Mouse (Mus musculus): Measurements from ENCODE around the gene Sgk2. TPM values are rescaled to one million over a fixed set of nuclear protein-coding genes. Genes with fewer than 3 reads are reported as not detected.

The Sgk2 gene
- polyA plus RNA-seq, 1 experiment = 11.5 TPM

DNA sequence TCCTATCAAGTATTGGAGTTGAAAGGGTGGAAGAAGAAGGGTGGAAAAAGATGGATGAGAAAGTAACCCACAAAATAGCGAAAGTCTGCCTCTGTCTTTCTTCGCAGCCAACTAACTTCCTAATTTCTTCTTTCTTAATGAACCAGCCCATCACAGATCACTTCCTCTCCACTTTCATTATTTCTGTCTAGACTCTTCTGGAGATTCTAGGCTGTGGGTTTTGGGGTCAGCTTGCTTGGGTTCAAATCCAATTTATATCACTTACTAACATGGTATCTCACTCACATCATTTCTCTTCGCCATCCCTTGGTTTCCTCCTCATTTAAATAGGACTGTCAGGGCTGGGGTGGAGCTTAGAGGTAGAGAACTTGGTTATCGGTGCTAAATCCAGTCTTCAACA lies 1.1 kb downstream of the Sgk2 start:
- Histone ChIP-seq H3K4me3 (ENCODE audit: low read depth, low read length) (no peak overlapping the region), H3K27ac (ENCODE audit: insufficient read depth, low read depth, low read length) (no peak overlapping the region), H3K36me3 (ENCODE audit: control insufficient read depth, insufficient read depth, low read length) (no peaks in the 10 kb centered on the region), H3K4me1 (ENCODE audit: control insufficient read depth, insufficient read depth, insufficient read length, low read length) (peaks cover 35% of the 10 kb centered on the region), H3K27me3 (ENCODE audit: control insufficient read depth, insufficient read depth, low read length) (no peaks in the 10 kb centered on the region)
- 84% methylated on average over 4 of the region's 4 CpGs for WGBS
- TF ChIP-seq POLR2A (IDR thresholded peaks at IDR 0.05; ENCODE audit: low read depth, low read length) = no peak
- no peak for TF ChIP-seq CTCF (IDR thresholded peaks at IDR 0.05; ENCODE audit: extremely low read depth, insufficient read length, insufficient replicate concordance, low read depth, low read length)

DNA sequence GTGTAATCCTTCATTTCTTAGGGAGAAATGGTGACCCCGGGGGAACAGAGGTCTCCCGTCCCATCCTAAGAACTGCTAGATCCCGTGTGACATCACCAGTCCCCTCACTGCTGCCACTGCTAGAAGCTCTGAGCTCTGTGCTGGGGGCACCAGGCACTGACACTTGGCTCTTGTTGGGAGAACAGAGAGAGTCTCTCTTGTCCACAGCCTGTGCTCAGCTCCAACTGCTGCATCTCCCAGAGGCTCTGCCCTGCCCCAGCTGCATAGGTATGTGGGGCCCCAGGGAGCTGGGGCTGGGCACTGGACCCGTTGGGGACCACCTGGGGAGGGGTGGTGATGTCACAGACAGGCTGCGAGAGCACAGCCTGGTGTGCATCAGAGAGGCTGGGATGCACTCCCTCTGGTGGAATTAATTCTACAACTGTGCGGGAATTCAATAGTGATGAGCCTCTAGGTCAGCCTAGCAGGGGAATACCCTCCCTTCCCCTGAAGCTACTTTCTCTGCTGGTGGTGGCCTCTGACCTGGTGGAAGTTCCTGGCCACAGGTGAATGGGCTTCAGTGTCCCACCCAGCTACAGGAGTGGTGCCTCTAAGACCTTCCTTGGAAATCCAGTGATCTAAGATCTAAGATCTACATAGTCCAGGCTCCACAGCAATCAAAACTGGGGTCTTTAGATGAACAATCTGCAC lies 4.4 kb downstream of the Sgk2 start:
- peaks cover 23% of the 10 kb centered on the region for H3K4me1 ChIP-seq (ENCODE audit: control insufficient read depth, insufficient read depth, insufficient read length, low read length)
- no peaks in the 10 kb centered on the region for H3K27me3 ChIP-seq (ENCODE audit: control insufficient read depth, insufficient read depth, low read length)
- TF ChIP-seq CTCF (IDR thresholded peaks at IDR 0.05; ENCODE audit: extremely low read depth, insufficient read length, insufficient replicate concordance, low read depth, low read length) (no peak), POLR2A (IDR thresholded peaks at IDR 0.05; ENCODE audit: low read depth, low read length) (no peak)
- WGBS = 47% methylated on average over 6 of the region's 6 CpGs
- no peaks in the 10 kb centered on the region for H3K36me3 ChIP-seq (ENCODE audit: control insufficient read depth, insufficient read depth, low read length)
- H3K4me3 ChIP-seq (ENCODE audit: low read depth, low read length) = no peak overlapping the region
- H3K27ac ChIP-seq (ENCODE audit: insufficient read depth, low read depth, low read length) = peak overlapping the region; percentile 67

DNA sequence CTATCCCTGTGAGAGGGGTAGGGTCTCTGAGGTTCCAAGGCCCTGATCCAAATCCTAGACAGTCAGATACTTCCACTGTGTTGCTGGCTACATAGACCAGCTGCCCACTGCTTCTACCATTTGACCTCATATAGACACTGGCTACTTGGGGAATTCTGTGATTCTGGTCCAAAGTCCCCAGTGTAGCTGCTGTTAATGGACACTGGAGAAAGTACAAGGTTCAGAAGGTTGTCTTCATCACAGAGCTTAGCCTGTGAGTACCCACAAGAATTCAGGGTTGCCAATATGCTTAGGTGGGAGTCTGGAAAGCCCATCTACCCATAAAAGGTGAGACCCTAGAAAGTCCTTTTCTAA lies 4.9 kb downstream of the Sgk2 start:
- TF ChIP-seq POLR2A (IDR thresholded peaks at IDR 0.05; ENCODE audit: low read depth, low read length) (no peak), CTCF (IDR thresholded peaks at IDR 0.05; ENCODE audit: extremely low read depth, insufficient read length, insufficient replicate concordance, low read depth, low read length) (no peak)
- H3K27ac ChIP-seq (ENCODE audit: insufficient read depth, low read depth, low read length) = peak overlapping the region; percentile 67
- no peak overlapping the region for H3K4me3 ChIP-seq (ENCODE audit: low read depth, low read length)
- H3K36me3 ChIP-seq (ENCODE audit: control insufficient read depth, insufficient read depth, low read length) = no peaks in the 10 kb centered on the region
- H3K4me1 ChIP-seq (ENCODE audit: control insufficient read depth, insufficient read depth, insufficient read length, low read length) = peaks cover 17% of the 10 kb centered on the region
- H3K27me3 ChIP-seq (ENCODE audit: control insufficient read depth, insufficient read depth, low read length) = no peaks in the 10 kb centered on the region

DNA sequence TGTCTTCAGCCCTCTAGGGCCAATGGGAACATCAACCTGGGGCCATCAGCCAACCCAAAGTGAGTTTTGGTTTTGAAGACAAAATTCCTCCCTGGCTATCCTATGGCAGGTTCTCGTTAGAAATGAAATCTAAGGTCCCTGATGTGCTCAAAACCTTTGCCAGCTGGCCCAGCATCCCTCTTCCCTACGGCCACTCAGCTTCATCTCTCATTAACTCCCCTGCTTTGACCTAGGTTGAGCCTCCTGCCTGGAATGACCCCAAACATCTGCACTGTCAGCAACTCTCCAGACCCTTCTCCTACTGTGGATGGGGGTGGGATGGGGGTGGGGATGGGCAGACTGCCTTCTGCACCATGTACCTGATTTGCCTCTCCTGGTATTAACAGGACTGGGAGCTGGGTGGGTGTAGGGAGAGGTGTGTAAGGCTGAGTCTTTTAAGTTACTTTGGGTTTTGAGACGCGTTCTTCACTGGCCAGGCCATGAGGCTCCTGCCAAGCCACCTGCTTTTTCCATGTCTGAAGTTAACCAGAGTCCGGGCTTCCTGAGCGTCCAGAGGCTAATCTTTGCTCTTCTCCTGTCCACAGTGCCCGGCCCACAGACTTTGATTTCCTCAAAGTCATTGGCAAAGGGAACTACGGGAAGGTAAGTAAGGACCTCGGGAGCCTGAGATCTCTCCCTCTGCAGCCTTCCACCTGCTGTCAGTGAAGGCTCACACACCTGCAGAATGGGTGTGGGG lies 6.9 kb downstream of the Sgk2 start:
- H3K36me3 ChIP-seq (ENCODE audit: control insufficient read depth, insufficient read depth, low read length) = no peaks in the 10 kb centered on the region
- peaks cover 14% of the 10 kb centered on the region for H3K4me1 ChIP-seq (ENCODE audit: control insufficient read depth, insufficient read depth, insufficient read length, low read length)
- H3K4me3 ChIP-seq (ENCODE audit: low read depth, low read length) = no peak overlapping the region
- no peak overlapping the region for H3K27ac ChIP-seq (ENCODE audit: insufficient read depth, low read depth, low read length)
- no peak for TF ChIP-seq POLR2A (IDR thresholded peaks at IDR 0.05; ENCODE audit: low read depth, low read length)
- TF ChIP-seq CTCF (IDR thresholded peaks at IDR 0.05; ENCODE audit: extremely low read depth, insufficient read length, insufficient replicate concordance, low read depth, low read length) = no peak
- H3K27me3 ChIP-seq (ENCODE audit: control insufficient read depth, insufficient read depth, low read length) = no peaks in the 10 kb centered on the region
- WGBS = 66% methylated on average over 9 of the region's 9 CpGs

DNA sequence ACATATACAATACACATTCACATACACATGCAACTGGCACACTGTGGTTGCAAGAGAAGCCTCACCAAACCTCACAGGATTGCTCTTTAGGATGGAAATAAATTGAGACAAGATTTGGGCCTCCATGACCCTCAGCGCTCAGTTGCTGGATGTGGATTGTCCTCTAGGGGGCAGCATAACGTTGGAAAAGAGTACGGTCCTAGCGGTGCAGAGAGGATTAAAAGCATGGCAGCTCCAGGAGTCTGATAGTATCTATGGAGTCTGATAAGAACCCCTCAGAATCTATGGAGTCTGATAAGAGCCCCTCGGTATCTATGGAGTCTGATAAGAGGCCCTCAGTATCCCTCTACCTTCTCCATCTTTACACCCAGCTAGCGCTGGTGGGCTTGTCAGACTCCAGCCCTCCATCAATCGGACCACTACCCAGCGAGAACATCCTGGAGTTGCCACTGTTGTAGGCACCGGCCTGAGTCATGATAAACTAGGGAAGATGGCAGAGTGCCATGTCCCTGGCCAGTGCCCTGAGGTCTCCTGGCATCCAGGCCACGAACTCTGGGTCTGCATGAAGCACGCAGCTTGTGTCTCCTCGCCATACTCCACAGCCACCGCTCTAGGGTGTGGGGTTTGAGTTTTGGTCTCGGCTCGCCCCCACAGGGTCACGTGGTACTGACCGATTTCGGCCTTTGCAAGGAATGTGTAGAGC lies 11.5 kb downstream of the Sgk2 start:
- Histone ChIP-seq H3K27me3 (ENCODE audit: control insufficient read depth, insufficient read depth, low read length) (no peaks in the 10 kb centered on the region), H3K4me3 (ENCODE audit: low read depth, low read length) (no peak overlapping the region), H3K36me3 (ENCODE audit: control insufficient read depth, insufficient read depth, low read length) (no peaks in the 10 kb centered on the region), H3K4me1 (ENCODE audit: control insufficient read depth, insufficient read depth, insufficient read length, low read length) (no peaks in the 10 kb centered on the region), H3K27ac (ENCODE audit: insufficient read depth, low read depth, low read length) (no peak overlapping the region)
- no peak for TF ChIP-seq POLR2A (IDR thresholded peaks at IDR 0.05; ENCODE audit: low read depth, low read length)
- peak; percentile 83; the same call in 1 of the 2 replicates for TF ChIP-seq CTCF (IDR thresholded peaks at IDR 0.05; ENCODE audit: extremely low read depth, insufficient read length, insufficient replicate concordance, low read depth, low read length)
- WGBS = 21% methylated on average over 18 of the region's 18 CpGs

DNA sequence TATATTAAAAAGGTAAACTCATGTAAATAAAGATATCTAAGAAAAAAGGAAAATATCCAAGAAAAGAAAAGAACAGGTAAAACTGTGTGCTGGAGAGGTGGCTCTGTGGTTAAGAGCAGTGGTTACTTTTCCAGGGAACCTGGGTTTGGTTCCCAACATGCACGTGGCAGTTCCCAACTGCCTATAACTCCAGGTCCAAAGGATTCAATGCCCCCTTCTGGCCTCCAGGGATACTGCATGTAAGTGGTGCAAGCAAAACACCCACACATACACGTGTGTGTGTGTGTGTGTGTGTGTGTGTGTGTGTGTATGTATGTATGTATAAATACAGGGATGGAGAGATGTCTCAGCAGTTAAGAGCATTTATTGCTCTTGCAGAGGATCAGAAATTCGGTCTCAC lies 12.6 kb downstream of the Sgk2 start:
- TF ChIP-seq POLR2A (IDR thresholded peaks at IDR 0.05; ENCODE audit: low read depth, low read length) (no peak), CTCF (IDR thresholded peaks at IDR 0.05; ENCODE audit: extremely low read depth, insufficient read length, insufficient replicate concordance, low read depth, low read length) (peak; percentile 60; the same call in 1 of the 2 replicates)
- 31% methylated on average over 3 of the region's 3 CpGs for WGBS

DNA sequence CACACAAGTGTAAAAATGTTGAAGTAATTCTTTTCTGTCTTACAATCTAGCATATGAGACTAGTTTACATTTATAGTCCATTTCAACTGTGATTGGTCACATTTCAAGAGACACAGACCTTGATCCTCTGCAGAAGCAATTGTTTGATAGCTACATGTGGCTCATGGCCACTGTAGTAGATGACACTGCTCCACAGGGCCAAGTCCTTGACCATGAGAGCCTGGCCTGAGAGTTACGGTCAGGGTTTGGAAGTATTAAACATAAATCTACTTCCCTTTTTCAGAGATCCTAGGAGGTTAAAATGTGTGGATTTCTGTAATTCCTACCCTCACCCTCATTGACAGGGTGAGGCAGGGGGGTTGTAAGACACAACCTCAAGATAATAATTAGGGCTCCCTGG lies 13.9 kb downstream of the Sgk2 start:
- Histone ChIP-seq H3K36me3 (ENCODE audit: control insufficient read depth, insufficient read depth, low read length) (no peaks in the 10 kb centered on the region), H3K4me1 (ENCODE audit: control insufficient read depth, insufficient read depth, insufficient read length, low read length) (no peaks in the 10 kb centered on the region), H3K27me3 (ENCODE audit: control insufficient read depth, insufficient read depth, low read length) (no peaks in the 10 kb centered on the region), H3K27ac (ENCODE audit: insufficient read depth, low read depth, low read length) (no peak overlapping the region), H3K4me3 (ENCODE audit: low read depth, low read length) (no peak overlapping the region)
- TF ChIP-seq POLR2A (IDR thresholded peaks at IDR 0.05; ENCODE audit: low read depth, low read length) (no peak), CTCF (IDR thresholded peaks at IDR 0.05; ENCODE audit: extremely low read depth, insufficient read length, insufficient replicate concordance, low read depth, low read length) (no peak)
- 89% methylated on average over 1 of the region's 1 CpGs for WGBS

More for the DNA sequence above, 12.6 kb downstream of the Sgk2 start:
- Histone ChIP-seq H3K4me1 (ENCODE audit: control insufficient read depth, insufficient read depth, insufficient read length, low read length) (no peaks in the 10 kb centered on the region), H3K27ac (ENCODE audit: insufficient read depth, low read depth, low read length) (no peak overlapping the region), H3K36me3 (ENCODE audit: control insufficient read depth, insufficient read depth, low read length) (no peaks in the 10 kb centered on the region), H3K27me3 (ENCODE audit: control insufficient read depth, insufficient read depth, low read length) (no peaks in the 10 kb centered on the region), H3K4me3 (ENCODE audit: low read depth, low read length) (no peak overlapping the region)
